Mouse (Mus musculus): ENCODE results near the gene Cct4. TPM values are rescaled to one million over a fixed set of nuclear protein-coding genes. Genes with fewer than 3 reads are reported as not detected.
A peak's percentile ranks its signal among the peaks of the same experiment; 100 is the strongest.

Cct4 gene
- polyA plus RNA-seq, 1 experiment from 2014 or later, result 335 TPM

- 0 out of 2 replicates have a peak overlapping the region, but pooled peaks have one; percentile 3 for H3K9ac ChIP-seq (replicated peaks; ENCODE audit: low read depth, low read length)
- H3K36me3 ChIP-seq (ENCODE audit: control insufficient read depth, insufficient read depth), result no peaks in the 10 kb centered on the region
- H3K27ac ChIP-seq (ENCODE audit: low read length), result no peak overlapping the region
- 53% methylated on average over 20 of the region's 20 CpGs for WGBS
- no peaks in the 10 kb centered on the region for H3K27me3 ChIP-seq (replicated peaks; ENCODE audit: control insufficient read depth, insufficient read depth, low read length)
- H3K4me3 ChIP-seq (replicated peaks; ENCODE audit: low read length), result no peak overlapping the region
- peak overlapping the region; percentile 22 for H3K4me2 ChIP-seq (ENCODE audit: low read length)
- H3K4me1 ChIP-seq (replicated peaks; ENCODE audit: control insufficient read depth, insufficient read depth, low read length), result no peaks in the 10 kb centered on the region
- no peak for ATAC-seq
- no peaks in the 10 kb centered on the region for H3K9me3 ChIP-seq (ENCODE audit: control insufficient read depth, low read length)
These were observed 57.6 kb downstream of the Cct4 start for GRCm38 (mm10) chr11:23047663-23048582.

GRCm38 (mm10) chr11:23049642-23050041 lies 59.3 kb downstream of the Cct4 start:
- no peak overlapping the region for H3K27ac ChIP-seq (ENCODE audit: low read length)
- ATAC-seq, result no peak
- H3K9ac ChIP-seq (replicated peaks; ENCODE audit: low read depth, low read length), result no peak overlapping the region
- no peaks in the 10 kb centered on the region for H3K36me3 ChIP-seq (ENCODE audit: control insufficient read depth, insufficient read depth)
- H3K4me2 ChIP-seq (ENCODE audit: low read length), result no peak overlapping the region
- H3K4me3 ChIP-seq (replicated peaks; ENCODE audit: low read length), result no peak overlapping the region
- H3K4me1 ChIP-seq (replicated peaks; ENCODE audit: control insufficient read depth, insufficient read depth, low read length), result no peaks in the 10 kb centered on the region
- no peaks in the 10 kb centered on the region for H3K27me3 ChIP-seq (replicated peaks; ENCODE audit: control insufficient read depth, insufficient read depth, low read length)
- H3K9me3 ChIP-seq (ENCODE audit: control insufficient read depth, low read length), result no peaks in the 10 kb centered on the region

GRCm38 (mm10) chr11:23052353-23052752 lies 62.0 kb downstream of the Cct4 start:
- WGBS, result 58% methylated on average over 4 of the region's 4 CpGs

More at GRCm38 (mm10) chr11:23052353-23052752, 62.0 kb downstream of the Cct4 start:
- ATAC-seq, result no peak
- Histone ChIP-seq H3K9ac (replicated peaks; ENCODE audit: low read depth, low read length) (no peak overlapping the region), H3K27ac (ENCODE audit: low read length) (no peak overlapping the region), H3K27me3 (replicated peaks; ENCODE audit: control insufficient read depth, insufficient read depth, low read length) (no peaks in the 10 kb centered on the region), H3K36me3 (ENCODE audit: control insufficient read depth, insufficient read depth) (no peaks in the 10 kb centered on the region), H3K9me3 (ENCODE audit: control insufficient read depth, low read length) (no peaks in the 10 kb centered on the region), H3K4me1 (replicated peaks; ENCODE audit: control insufficient read depth, insufficient read depth, low read length) (no peaks in the 10 kb centered on the region), H3K4me3 (replicated peaks; ENCODE audit: low read length) (no peak overlapping the region), H3K4me2 (ENCODE audit: low read length) (no peak overlapping the region)

Other genes with a start within 250 kb of the Cct4 start
- 1.1 and 3.1 TPM in 2 replicates for gene B3gnt2, start 129.6 kb upstream of the Cct4 start, polyA plus RNA-seq (2015; fragmentation: Nextera tagmentation; extraction: Ambion mirVana)
- 6.1 and 6.6 TPM in 2 replicates for gene Zrsr1, start 18.5 kb upstream of the Cct4 start, polyA plus RNA-seq (2015; fragmentation: Nextera tagmentation; extraction: Ambion mirVana)
- gene Gm28048, start 8.4 kb upstream of the Cct4 start, polyA plus RNA-seq (2015; fragmentation: Nextera tagmentation; extraction: Ambion mirVana), result 3.0 and 6.0 TPM in 2 replicates
- 225 and 234 TPM in 2 replicates for gene Commd1, start 8.1 kb upstream of the Cct4 start, polyA plus RNA-seq (2015; fragmentation: Nextera tagmentation; extraction: Ambion mirVana)
- gene Fam161a, start 17.0 kb downstream of the Cct4 start, polyA plus RNA-seq (2015; fragmentation: Nextera tagmentation; extraction: Ambion mirVana), result 3.6 and 3.9 TPM in 2 replicates